Mouse (Mus musculus) T-cell, adult 2 months (primary cell): ENCODE data around the gene Rem2.

Experiments used
- DNase-seq: peaks from one replicate; pipeline ENCODE4 v3.0.0; 2022; ENCODE audit warnings: low spot score

The Rem2 gene

DNA sequence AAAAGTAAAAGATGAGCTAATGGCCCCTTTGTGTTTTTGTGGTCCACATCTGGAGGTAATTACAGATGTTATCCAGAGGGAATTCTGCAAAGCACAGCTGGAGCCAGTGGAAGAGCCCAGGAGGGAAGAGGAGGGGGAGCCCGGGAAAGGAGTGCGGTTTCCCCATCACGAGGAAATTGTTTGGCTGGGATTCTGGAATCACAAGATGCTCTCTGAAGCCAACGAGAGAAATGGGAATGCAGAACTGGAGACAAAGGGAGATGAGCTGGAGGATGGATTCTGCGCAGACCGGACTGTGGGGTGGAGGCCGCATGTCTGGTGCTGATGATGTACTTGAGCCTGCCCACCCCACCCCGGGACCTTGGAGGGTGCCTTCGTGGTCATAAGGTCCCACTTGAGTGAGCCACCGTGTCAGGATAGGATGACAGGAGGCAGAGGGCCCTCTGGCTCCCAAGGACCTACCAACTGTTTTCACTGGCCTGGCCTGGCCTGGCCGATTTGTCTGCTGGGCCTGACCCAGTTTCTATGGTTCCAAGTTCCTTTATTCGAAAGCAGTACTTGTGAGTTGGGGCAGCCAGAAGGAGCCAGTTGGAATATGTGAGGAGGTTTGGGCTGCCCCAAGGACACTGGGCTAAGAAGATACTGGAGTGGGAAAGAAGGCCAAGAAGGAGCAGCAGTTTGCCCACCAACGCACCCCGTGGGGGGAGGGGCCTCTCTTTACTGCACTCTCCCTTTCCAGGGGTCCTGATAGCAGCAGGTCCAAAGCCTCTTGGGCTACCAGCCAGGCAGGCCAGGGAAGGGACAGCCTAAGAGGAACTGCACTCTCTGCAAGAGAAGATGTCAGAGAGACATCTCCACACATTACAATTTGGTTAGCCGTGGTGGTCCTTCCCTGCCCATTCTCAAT, 31.9 kb upstream of the Rem2 start:
- no peak for DNase-seq

DNA sequence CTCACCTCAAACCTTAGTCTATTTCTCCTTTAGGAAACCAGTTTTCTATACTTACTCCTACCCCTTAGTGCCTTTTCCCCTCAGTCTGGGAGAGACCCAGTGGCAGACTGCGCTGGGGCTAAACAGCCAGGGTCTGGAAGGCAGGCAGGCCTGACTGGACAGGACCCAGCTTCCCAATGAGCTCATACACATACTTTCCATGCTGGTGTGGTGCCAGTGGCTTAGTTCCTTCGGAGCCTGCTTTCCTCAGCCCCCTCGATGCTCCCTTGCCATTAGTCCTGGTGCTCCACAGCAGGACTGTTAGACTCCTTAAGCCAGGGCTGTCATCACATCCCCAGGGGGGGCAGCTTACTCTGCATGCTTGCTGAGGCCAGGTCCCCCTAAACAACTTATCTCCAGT, 30.4 kb upstream of the Rem2 start:
- DNase-seq: no peak

DNA sequence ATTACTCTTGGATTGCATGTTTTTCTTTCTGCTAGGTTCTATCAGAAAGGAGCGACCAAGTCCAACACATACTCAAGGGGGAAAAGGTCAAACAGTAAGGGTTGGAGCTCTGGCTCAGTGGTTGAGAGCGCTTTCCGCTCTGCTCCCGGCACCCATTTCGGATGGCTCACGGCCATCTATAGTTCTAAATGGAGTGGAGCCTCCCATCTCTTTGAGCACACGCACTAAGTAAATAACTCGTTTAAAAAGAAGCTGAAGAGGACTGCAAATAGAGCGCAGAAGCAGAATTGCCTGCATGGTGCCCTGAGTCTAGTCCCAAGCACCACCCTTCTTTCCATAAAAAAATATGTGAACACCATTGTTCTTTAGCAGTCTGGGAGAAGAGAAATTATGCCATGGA, 22.3 kb upstream of the Rem2 start:
- no peak for DNase-seq

DNA sequence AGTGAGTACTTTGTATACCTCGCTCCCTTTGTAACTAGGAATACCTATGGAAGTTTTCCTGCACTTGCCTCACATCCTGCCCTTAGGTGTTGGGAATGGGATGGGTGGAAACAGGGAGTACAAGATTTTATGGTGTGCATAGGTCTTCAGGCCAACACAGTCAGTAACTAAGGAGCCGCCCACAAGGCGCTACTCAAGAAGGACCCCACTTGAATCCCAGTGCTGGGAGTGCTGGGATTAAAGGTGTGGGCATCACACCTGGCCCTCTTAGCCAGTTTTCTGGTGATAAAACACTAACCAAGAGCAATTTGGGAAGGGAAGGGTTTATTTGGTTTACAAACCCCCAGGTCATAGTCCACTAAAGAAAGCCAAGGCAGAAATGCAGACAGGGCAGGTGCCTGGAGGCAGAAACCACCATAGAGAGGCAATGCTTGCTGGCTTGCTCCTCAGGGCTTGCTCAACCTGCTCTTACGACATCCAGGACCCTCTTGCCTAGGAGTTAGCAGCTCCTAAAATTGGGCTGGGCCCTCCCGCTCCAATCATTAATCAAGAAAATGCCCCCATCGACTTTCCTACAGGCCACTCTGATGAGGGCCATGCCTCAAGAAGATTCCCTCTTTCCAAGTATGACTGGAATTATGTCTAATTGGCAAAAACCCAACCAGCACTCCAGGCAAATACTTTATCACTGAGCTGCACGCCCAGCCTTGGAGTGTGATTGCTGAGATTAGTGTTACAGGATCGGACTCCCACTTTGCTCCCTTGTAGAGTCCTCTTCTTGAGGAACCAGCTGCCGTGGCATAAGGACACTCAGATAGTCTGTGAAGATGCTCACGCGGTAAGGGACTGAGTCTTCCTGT, 21.0 kb upstream of the Rem2 start:
- DNase-seq: no peak

DNA sequence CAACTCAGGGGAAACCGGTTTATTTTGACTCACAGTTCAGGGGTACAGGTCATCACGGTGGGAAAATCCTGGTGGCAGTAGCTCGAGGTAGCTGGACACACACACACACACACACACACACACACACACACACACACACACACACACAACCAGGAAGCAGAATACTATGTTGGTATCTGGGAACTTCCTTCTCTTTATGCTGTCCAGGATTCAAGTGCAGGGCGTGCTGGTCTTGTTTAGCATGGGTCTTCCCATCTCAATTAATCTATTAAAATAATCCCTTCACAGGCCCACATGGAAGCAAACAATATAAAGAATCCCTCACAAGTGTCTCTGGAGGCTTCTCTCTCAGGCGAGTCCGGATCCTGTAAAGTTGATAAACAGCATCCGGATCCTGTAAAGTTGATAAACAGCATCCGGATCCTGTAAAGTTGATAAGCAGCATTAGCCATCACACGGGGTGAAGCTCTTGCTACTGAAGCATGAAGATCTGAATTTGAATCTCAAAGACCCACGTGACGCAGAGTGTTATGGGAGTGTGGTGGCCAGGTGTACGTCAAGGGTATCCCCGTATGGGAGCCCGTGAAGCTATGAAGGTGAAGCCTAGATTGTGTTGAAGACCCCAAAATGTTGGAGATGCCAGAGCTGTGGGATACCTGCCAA, 17.9 kb upstream of the Rem2 start:
- DNase-seq: no peak

DNA sequence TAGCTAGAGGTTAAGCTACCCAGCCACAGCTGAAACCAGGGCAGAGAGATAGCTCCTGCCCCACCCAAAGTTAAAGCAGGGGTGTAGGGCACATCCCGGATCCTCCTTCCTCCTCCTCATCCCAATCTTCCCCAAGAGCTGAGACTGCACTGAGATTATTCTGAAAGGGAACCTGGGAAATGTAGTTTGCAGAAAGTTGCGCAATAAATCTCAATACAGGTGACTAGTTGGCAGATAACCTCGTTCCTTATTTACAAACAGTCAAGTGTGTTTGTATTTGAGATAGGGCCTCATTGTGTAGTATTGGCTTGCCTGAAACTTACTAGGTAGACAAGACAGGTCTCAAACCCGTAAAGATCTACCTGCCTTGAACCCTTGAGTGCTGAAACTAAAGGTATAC, 13.8 kb upstream of the Rem2 start:
- no peak for DNase-seq

DNA sequence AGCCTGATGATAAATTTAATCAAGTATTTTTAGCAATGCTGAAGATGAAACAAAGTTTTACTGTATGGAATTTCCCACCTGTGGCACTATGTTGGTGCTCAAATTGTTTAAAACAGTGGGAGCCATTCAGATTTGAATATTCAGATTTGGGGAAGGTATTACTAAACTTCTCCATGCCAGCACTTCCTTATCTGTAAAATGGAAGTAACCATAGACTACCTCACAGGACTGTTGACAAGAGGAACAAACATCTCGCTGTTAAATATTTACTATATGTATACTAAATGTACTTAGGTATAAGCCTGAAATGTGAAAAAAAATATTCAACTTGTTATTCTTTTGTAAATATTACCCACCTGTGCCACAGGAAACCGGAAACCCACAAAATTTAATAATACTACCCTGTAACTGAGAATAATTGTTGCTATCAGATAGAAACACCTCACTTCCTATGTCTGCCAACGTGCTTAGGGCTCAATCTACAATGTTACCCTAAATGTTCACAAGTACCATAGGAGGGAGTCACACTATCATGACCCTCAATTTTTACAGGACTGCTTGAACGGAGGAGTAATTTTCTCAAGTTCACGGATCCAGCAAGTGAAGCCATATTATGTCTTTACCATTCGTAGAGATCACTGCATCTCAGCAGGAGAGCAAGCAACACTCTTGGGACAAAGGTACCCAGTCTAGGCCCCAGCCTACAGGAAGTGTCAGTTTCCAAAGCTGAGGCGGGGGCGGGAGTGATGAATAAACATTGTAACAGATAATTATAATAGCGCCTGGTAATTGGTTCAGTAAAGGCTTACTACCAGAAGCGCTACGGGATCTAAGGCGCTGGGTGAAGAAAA, 12.6 kb upstream of the Rem2 start:
- DNase-seq: no peak

DNA sequence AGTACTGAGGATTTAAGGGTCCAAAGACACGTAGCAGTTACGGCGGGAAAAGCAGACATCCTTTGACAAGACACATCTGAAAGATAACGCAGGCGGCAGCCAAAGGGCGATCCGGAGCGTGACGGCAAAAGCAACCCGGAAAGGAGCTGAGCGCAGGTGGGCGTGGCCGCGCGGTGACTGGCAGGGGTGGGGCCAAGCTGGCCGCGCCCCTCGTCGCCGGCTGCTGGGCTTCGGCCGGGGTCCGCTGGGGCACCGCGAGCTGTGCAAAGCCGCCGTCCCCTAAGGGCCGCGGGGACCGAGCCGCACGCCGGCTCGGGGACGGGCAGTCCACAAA, 12.0 kb upstream of the Rem2 start, which contains the start of gene Lrp10:
Gene Lrp10 (plus strand): TSS at position 179 of the 334 bp plus-strand sequence.
- DNase-seq: peak; percentile 89

DNA sequence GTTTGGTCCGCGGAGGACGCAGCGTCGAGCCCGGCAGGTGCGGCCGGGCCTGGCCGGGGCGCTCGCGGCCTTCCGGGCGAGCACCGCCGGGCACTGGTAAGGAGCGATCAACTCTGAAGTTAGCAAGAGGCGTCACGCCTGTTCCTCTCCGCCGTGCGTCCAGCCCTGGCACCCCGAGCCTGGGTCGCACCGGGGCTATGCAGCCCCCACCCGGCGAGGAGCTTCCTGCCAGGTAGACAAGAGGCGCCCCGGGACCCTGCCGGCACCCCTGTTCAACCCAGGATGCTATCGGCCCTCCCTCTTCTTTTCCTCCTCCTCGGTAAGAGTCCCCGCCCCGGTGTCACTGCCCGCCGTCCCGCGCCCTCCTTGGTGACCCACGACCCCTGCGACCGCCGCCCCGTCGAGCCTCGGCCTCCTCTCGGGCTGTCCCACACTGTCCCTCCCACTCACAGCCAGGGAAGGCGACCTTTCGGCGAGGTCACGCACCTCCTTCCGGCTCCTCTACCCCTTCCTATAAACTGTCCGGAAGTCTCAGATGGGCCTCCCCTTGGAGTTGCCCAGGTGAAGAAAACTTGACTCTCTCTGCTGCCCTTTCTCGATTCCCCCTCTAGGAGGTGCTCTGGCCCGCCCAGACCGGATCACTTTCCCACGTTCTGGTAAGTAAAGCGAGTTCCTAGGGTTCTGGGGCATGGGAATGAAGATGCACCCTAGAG, 11.5 kb upstream of the Rem2 start:
- peak; percentile 78 for DNase-seq

DNA sequence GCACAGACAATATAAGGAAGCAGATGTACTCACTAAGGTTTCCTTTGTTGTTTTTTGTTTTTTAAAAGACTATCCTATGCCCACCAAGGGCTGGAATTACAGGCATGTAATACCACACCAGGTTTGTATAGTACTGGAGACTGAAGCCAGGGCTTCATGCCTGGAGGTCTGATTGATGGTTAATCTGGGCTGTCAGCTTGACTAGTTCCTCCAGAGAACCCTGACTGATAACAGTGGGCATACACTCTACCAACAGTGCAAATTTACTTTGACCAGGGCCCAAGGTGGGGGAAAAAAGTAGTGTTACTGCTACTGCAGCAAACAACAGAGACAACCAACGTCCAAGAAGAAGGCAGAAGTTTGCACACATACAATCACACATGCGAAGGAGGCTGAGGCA, 4.4 kb upstream of the Rem2 start:
- no peak for DNase-seq

DNA sequence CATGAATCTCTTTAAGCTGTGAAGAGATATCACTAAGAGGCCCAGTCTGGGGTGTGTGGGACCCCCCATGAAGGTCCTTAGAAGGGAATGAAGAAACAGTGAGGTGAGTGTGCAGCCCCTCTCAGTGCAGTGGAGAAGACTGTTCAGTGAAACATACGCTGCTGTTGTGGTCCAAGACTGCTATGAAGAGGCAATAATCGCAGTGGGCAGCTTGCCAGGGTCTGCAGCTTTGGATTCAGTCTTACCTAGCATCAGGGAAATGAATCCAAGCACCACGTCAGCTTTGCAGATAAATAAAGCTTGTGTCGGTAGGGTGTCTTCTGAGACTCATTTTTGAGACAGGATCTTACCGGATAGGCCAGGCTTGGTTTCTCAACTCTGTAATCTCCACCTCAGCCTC, 3.2 kb upstream of the Rem2 start:
- DNase-seq: no peak

DNA sequence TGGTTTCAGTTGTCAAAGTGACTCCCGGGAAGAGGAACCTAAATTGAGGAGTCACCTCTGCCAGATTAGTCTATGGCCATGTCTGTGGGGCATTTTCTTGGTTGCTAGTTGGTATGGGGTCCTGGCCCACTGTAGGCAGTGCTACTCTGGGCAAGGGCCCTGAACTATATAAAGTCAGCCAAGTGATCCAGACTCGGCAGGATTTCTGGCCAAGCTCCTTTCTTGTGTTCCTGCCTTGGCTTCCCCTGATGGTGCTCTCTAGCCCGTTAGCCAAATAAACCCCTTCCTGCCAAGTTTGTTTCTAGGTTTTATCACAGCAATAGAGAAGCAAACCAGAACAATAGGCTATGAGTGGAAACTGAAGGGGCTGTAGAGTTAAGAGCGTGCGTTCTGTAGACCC, 1.2 kb upstream of the Rem2 start:
- no peak for DNase-seq

DNA sequence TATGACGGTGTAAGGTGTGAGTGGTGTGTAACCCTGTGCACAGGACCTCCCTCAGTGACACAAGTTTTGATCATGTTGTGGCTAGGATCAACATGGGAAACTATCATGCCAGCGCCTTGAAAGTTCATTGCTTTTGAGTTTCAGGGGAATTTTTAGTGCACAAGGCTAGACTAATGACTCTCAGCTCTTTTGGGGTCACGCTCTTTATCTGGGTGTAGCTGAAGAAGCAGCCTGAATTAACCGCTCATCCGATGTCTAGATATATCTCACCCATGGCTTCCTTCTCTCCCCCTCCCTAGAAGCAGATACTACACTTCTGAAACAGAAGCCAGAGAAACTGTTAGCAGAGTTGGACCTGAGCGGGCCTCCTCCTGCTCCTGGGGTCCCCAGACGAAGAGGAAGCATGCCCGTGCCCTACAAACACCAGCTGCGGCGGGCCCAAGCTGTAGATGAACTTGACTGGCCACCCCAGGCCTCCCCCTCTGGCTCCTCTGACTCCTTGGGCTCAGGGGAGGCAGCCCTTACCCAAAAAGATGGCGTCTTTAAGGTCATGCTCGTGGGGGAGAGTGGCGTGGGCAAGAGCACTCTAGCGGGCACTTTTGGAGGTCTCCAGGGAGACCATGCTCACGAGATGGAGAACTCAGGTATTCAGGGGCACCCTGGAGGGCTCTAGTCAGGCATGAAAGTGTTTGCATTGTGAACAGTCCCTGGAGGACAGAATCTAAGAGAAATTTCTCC, 1.4 kb downstream of the Rem2 start:
- no peak for DNase-seq

DNA sequence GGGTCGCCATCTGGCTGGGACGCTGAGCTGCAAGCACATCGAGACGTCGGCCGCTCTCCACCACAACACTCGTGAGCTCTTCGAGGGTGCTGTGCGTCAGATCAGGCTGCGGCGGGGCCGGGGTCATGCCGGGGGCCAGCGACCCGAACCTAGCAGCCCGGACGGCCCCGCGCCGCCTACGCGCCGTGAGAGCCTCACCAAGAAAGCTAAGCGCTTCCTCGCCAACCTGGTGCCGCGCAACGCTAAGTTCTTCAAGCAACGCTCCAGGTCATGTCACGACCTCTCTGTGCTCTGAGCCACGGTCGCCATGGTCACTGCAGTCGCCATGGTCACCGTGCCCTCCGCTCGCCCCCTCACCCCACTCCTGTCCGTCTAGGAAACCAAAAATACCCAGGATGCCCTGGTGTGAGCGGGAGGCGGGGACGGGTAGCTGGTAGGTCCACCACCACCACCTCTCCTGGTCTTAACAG, 3.6 kb downstream of the Rem2 start:
- DNase-seq: peak; percentile 70

DNA sequence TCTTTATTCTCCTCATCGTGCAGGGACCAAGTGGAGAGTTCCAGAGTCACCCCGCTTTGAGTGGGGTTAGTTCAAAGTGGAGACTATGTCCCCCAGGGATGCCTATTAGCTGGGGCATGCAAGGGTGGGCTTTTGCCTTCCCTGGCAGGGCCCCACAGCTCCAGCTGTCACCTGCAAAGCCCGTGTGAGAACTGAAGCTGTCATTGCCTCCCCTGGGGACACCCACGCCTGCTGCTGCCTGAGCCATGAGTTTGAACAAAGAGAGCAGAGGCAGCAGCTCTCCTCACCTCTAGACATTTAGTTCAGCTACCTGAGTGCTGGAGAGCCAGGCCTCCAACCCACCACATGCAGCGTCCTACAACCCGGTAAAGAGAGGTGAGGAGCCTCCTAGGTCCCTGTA, 4.8 kb downstream of the Rem2 start:
- DNase-seq: no peak

DNA sequence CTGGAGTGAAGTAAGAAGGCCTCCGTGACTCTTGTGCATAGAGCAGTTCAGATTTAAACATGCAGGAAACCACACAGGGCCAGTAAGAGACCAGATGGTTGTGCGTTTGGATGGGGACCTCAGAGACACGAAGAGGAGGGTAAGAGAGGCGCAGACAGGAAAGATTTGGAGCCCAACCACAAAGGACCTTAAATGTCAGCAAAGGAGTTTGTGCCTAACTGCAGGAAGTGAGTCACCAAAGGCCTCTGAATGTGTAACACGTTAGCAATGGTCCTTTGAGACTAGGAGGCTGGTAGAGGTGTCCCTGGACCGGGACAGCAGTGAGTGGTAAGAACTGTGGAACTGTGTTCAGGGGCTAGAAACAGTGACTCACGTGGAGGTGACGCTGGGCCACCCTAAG, 5.5 kb downstream of the Rem2 start:
- DNase-seq: peak; percentile 64

DNA sequence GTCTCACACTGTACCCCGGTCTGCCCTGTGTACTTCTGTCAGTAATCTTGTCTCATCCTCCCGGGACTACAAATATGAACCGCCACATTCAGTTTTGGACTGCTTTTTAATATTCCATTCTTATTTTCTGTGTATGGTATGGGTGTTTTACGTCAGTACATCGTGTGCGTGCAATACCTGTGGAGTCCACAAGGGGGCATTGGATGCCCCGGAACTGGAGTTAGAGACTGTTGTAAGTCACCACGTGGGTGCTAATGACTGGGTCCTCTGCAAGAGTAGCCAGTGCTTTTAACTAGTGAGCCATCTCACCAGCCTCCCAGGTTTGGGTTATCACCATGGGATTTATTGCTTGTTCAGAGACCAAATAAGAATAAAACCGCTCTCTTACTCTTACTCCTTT, 6.6 kb downstream of the Rem2 start:
- peak; percentile 70 for DNase-seq

DNA sequence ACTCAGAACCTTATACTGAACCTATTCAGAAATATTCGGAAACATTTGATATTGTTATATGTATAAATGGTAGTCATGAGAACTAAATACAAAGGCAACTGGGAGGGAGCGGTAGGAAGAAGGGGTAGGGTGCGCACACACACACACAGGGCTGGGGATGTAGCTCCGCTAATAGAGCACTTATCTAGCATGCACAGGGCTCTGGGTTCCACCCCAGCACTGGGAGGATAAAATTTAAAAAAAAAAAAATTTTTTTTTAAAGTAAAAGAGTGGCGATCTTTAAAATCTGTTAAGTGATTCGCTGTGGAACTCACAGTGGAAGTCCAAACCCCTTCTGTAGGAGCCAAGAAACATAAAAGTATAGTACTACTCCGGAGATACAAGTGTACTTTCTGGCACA, 10.0 kb downstream of the Rem2 start:
- no peak for DNase-seq

DNA sequence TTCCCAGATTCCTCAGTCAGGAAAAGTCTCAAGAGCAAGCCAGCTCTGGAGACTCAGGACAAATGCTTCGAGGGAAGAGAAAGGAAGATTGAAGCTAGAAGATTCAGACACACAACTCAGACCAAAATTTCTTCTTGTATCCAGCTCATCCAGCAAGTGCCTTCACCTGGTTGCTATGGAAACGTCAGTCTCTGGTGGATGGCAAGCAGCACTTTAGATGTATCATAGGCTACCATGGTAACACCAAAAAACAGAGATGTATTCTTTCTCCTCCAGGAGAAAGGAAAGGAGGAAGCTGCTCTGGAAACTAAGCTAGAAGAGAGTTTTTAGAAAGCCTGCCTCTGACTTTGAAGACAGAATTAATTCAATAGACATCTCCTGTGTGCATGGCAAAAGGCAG, 11.8 kb downstream of the Rem2 start:
- no peak for DNase-seq

DNA sequence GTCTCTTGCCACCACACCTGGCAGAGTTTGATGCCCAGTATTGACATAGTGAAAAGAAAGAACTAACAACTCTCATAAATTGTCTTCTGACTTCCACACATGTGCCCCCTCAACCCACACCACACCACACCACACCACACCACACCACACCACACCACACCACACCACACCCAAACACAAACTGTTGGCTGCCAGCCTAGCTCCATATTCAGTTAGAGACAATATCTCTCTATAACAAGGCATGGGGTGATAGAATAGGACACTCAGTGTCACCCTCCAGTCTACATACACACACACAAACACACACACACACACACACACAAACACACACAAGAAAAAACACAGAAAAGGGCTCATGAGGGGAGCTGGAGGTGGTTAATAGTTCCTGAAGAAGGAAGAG, 12.4 kb downstream of the Rem2 start:
- no peak for DNase-seq
